Mouse (Mus musculus) lung, embryonic 14.5 days (tissue): Measurements from ENCODE around the gene Lrmda. TPM values are rescaled to one million over a fixed set of nuclear protein-coding genes. Genes with fewer than 3 reads are reported as not detected.

ENCODE experiments used
- ATAC-seq: fragments of 200-750 bp; cut with Nextera tagmentation; 2 replicates; pipeline ENCODE4 v1.8.0; 2017; ENCODE audit warnings: mild to moderate bottlenecking, moderate TSS enrichment, moderate library complexity; ENCODE audit not compliant: insufficient read depth
- DNase-seq: peaks from one replicate; pipeline ENCODE4 v3.0.0-alpha.2; 2015
- H3K27ac ChIP-seq: fragments of 300-500 bp; sonication (generic); 2 replicates; pipeline ENCODE4 v1.5.1; 2014; ENCODE audit warnings: low read depth, mild to moderate bottlenecking, moderate library complexity
- H3K27me3 ChIP-seq: fragments of 300-500 bp; sonication (generic); 2 replicates; pipeline ENCODE4 v1.6.1; 2014; ENCODE audit warnings: low read length, control low read depth; ENCODE audit not compliant: insufficient read depth
- H3K36me3 ChIP-seq: fragments of 300-500 bp; sonication (generic); 2 replicates; pipeline ENCODE4 v1.6.1; 2014; ENCODE audit warnings: control low read depth; ENCODE audit not compliant: insufficient read depth
- H3K4me1 ChIP-seq: fragments of 300-500 bp; sonication (generic); 2 replicates; pipeline ENCODE4 v1.6.1; 2014; ENCODE audit warnings: antibody characterized with exemption, control low read depth; ENCODE audit not compliant: insufficient read depth
- H3K4me2 ChIP-seq: fragments of 300-500 bp; sonication (generic); 2 replicates; pipeline ENCODE4 v1.6.1; 2014; ENCODE audit warnings: mild to moderate bottlenecking
- H3K4me3 ChIP-seq: fragments of 300-500 bp; sonication (generic); 2 replicates; pipeline ENCODE4 v1.5.1; 2014; ENCODE audit warnings: low read depth, low read length
- H3K9ac ChIP-seq: fragments of 300-500 bp; sonication (generic); 2 replicates; pipeline ENCODE4 v1.6.1; 2014
- H3K9me3 ChIP-seq: fragments of 300-500 bp; sonication (generic); 2 replicates; pipeline ENCODE4 v1.6.1; 2016; ENCODE audit warnings: low read depth, low read length, control low read depth
- CTCF ChIP-seq: IDR thresholded peaks from 2 replicates; pipeline ENCODE4 v1.5.1; 2016; ENCODE audit warnings: antibody characterized with exemption, low read depth
- WGBS: fragments of 180-500 bp; shearing (Covaris S2); extraction: QIAGEN DNeasy Blood & Tissue Kit; methylation state at CpG from one replicate; pipeline ENCODE4 v1.1.7; 2014; 5-methylcytosine and 5-hydroxymethylcytosine counted together
- microRNA-seq: library from miRNA; unstranded; fragments of <30 nt; microRNA quantifications from one replicate; pipeline ENCODE4, GENCODE M21; 2016; ENCODE audit warnings: borderline number of aligned reads
- polyA plus RNA-seq: library from polyadenylated mRNA; unstranded; fragments of >200 nt; fragmentation: Nextera tagmentation; extraction: Ambion mirVana; gene quantifications from 2 replicates; pipeline ENCODE4 v1.2.1, GENCODE M21; 2014

The Lrmda gene
- polyA plus RNA-seq, 1 experiment from 2014 or later = 1.1 TPM

- DNase-seq = peak; percentile 88
- peaks cover 6% of the 10 kb centered on the region; the same call in 1 of the 2 replicates for H3K4me1 ChIP-seq
Observed at GRCm38 (mm10) chr14:23084797-23085196, 1065.3 kb downstream of the Lrmda start.

DNA sequence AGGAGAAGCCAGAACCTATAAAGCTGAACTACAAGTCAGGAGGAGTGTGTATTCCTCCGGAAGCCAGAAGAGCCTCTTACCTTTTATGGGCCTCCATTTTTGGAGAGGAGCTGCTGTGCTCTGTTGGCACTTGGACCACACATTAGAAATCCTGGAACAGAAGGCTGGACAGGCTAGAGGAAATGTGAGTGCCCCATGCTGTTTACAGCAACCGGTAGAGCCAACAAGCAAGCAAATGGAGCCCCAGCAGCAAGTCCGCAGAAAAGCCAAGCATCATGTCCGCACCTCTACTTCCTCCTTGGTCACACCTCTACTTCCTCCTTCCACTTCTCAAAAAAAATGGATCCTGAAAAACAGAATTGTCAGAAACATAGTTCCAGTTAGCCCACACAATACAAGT is 1073.8 kb downstream of the Lrmda start:
- DNase-seq (no peak), ATAC-seq (no peak)
- no peak overlapping the region for H3K4me3 ChIP-seq
- no peak overlapping the region for H3K27ac ChIP-seq
- no peaks in the 10 kb centered on the region for H3K4me1 ChIP-seq
- no peaks in the 10 kb centered on the region for H3K27me3 ChIP-seq
- no peak for TF ChIP-seq CTCF
- H3K9me3 ChIP-seq = no peaks in the 10 kb centered on the region
- 83% methylated on average over 4 of the region's 4 CpGs for WGBS
- no peak overlapping the region for H3K9ac ChIP-seq
- no peaks in the 10 kb centered on the region for H3K36me3 ChIP-seq
- no peak overlapping the region for H3K4me2 ChIP-seq

More at GRCm38 (mm10) chr14:23084797-23085196, 1065.3 kb downstream of the Lrmda start:
- 36% methylated on average over 1 of the region's 1 CpGs for WGBS
- Histone ChIP-seq H3K4me2 (no peak overlapping the region), H3K9me3 (no peaks in the 10 kb centered on the region), H3K36me3 (no peaks in the 10 kb centered on the region), H3K27me3 (no peaks in the 10 kb centered on the region), H3K4me3 (no peak overlapping the region), H3K9ac (no peak overlapping the region), H3K27ac (no peak overlapping the region)
- ATAC-seq = no peak
- TF ChIP-seq CTCF = no peak

- peak; percentile 10 for DNase-seq
- no peak for ATAC-seq
- Histone ChIP-seq H3K9me3 (no peaks in the 10 kb centered on the region), H3K36me3 (no peaks in the 10 kb centered on the region), H3K27ac (no peak overlapping the region), H3K4me2 (no peak overlapping the region), H3K4me1 (no peaks in the 10 kb centered on the region), H3K4me3 (no peak overlapping the region), H3K9ac (no peak overlapping the region), H3K27me3 (no peaks in the 10 kb centered on the region)
- WGBS = 38% methylated on average over 5 of the region's 5 CpGs
- TF ChIP-seq CTCF = no peak
Observed at GRCm38 (mm10) chr14:23094546-23095157, 1075.1 kb downstream of the Lrmda start.

DNA sequence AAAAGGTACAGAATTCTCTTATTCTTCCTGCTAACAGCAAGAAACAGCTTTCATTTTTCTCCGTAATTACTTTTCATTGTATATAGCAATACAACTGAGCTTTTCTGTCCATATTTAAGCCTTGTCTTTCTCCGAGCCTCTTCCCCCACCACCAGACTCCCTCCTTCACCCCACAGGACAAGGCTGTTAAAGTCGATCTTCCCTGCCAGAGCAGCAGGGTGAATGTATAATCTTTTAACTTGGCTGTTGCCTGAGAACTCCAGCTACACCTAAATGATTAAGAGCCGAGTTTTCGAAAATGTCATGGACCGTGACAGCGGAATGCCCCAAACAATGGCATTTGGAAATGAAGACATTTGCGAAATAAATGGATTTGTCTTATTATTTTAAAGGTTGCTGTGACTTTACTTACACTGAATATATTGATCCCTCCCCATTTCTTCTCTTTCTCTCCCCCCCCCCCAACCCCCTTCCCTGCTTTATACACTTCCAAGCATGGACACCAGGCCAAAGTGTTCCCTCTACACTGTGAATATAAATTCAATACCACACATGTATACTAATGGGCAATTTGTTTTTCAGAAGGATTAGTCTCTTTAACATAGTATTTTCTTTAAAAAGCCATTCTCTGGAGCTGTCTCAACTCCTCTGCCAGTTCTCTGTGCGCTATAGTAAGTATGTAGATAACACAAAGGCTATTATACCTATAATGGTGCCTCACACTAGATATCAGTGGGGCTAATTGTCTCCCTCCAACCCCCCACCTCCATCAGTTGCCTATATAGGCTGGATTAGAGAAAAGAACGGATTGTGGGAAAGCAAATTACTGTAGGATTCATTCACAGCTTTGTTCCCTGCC is 1075.9 kb downstream of the Lrmda start:
- H3K4me1 ChIP-seq = no peaks in the 10 kb centered on the region
- no peak overlapping the region for H3K9ac ChIP-seq
- H3K27me3 ChIP-seq = no peaks in the 10 kb centered on the region
- no peak overlapping the region for H3K4me2 ChIP-seq
- ATAC-seq = no peak
- TF ChIP-seq CTCF = no peak
- no peak overlapping the region for H3K4me3 ChIP-seq
- no peaks in the 10 kb centered on the region for H3K9me3 ChIP-seq
- 58% methylated on average over 10 of the region's 10 CpGs for WGBS
- DNase-seq = no peak
- no peaks in the 10 kb centered on the region for H3K36me3 ChIP-seq
- H3K27ac ChIP-seq = no peak overlapping the region

GRCm38 (mm10) chr14:23096017-23096336 is 1076.5 kb downstream of the Lrmda start:
- H3K9ac ChIP-seq = no peak overlapping the region
- H3K4me1 ChIP-seq = no peaks in the 10 kb centered on the region
- no peak for TF ChIP-seq CTCF
- H3K4me2 ChIP-seq = no peak overlapping the region
- H3K4me3 ChIP-seq = no peak overlapping the region
- no peaks in the 10 kb centered on the region for H3K36me3 ChIP-seq
- WGBS = 69% methylated on average over 3 of the region's 3 CpGs
- DNase-seq (no peak), ATAC-seq (no peak)
- H3K9me3 ChIP-seq = no peaks in the 10 kb centered on the region
- no peak overlapping the region for H3K27ac ChIP-seq
- H3K27me3 ChIP-seq = no peaks in the 10 kb centered on the region

GRCm38 (mm10) chr14:23096405-23096804 is 1076.9 kb downstream of the Lrmda start:
- 67% methylated on average over 4 of the region's 4 CpGs for WGBS
- no peak for TF ChIP-seq CTCF
- Histone ChIP-seq H3K4me2 (no peak overlapping the region), H3K36me3 (no peaks in the 10 kb centered on the region), H3K9ac (no peak overlapping the region), H3K4me3 (no peak overlapping the region), H3K27me3 (no peaks in the 10 kb centered on the region), H3K4me1 (no peaks in the 10 kb centered on the region), H3K9me3 (no peaks in the 10 kb centered on the region), H3K27ac (no peak overlapping the region)
- no peak for ATAC-seq
- no peak for DNase-seq

Small RNA genes lying within 50 kb of the gene (microRNA-seq; reads per million reads assigned to microRNA genes)
- not detected for gene Gm27532

Other genes starting within 250 kb of the Lrmda start
- 274 and 278 TPM in 2 replicates for gene Vdac2, start 194.5 kb upstream of the Lrmda start, polyA plus RNA-seq
- 15.4 and 17.0 TPM in 2 replicates for gene Comtd1, start 170.7 kb upstream of the Lrmda start, polyA plus RNA-seq
- 20.4 and 22.0 TPM in 2 replicates for gene Zfp503, start 30.1 kb upstream of the Lrmda start, polyA plus RNA-seq